In genomic region chr1:157081076-157081804, GRCm38 (mm10) we compare ENCODE assay signal across 10 mouse cellular contexts. TPM values are rescaled to one million over a fixed set of nuclear protein-coding genes. Genes with fewer than 3 reads are reported as not detected.
DNase-seq lines count a peak whose midpoint lies in the region; ATAC-seq and TF ChIP-seq lines count a peak whose summit lies in the region.
"Had no signal": no experiment of that assay in that cellular context is flagged by ENCODE, and none has a peak within 500 bp of the region (broad histone marks: within the 10 kb centered on the region; RNA-seq: fewer than 3 reads in every experiment).

No protein-coding gene starts in this region.

- ATAC-seq in heart, embryonic 11.5 days (replicated peaks; ENCODE audit: insufficient number of reproducible peaks, low FRiP score, low TSS enrichment), result no peak
- ATAC-seq in limb, embryonic 14.5 days (ENCODE audit: low FRiP score, low read depth), result no peak

- no peak for TF ChIP-seq POLR2A in brain, embryonic 14.5 days (IDR thresholded peaks at IDR 0.05; ENCODE audit: borderline replicate concordance, extremely low read depth, insufficient read depth, insufficient read length, poor library complexity, severe bottlenecking)
- no peak for TF ChIP-seq POLR2A in limb, embryonic 14.5 days (IDR thresholded peaks at IDR 0.05; ENCODE audit: borderline replicate concordance, extremely low read depth, insufficient read depth, insufficient read length)

- no peaks in the 10 kb centered on the region for H3K9me3 ChIP-seq in heart, embryonic 11.5 days (replicated peaks; ENCODE audit: control insufficient read depth, low read length)
- H3K9me3 ChIP-seq in limb, embryonic 14.5 days (ENCODE audit: control insufficient read depth, low read length), result no peaks in the 10 kb centered on the region
- H3K9me3 ChIP-seq: neural tube, embryonic 13.5 days had no signal

- 53% methylated on average over 15 of the region's 15 CpGs for WGBS in heart, embryonic 11.5 days (ENCODE audit: insufficient replicate concordance)
- 46% methylated on average over 15 of the region's 15 CpGs for WGBS in limb, embryonic 14.5 days

- DNase-seq in heart, postnatal 4 days, result peak; percentile 39
- DNase-seq in B cell, adult 2 months, result peak; percentile 33 to 38
- DNase-seq in brain, embryonic 14.5 days (ENCODE audit: low read depth), result peak; percentile 63
- peak; percentile 23 for DNase-seq in limb, embryonic 14.5 days (ENCODE audit: low spot score)
- DNase-seq in frontal cortex, postnatal 10 days (ENCODE audit: low spot score in 2 of 2), result no peak
- no peak for DNase-seq in adrenal gland, postnatal 10 days
- DNase-seq in testis, postnatal 14 days (ENCODE audit: low spot score), result no peak

- H3K27me3 ChIP-seq in heart, embryonic 11.5 days (ENCODE audit: control insufficient read depth, insufficient read depth, low read length), result no peaks in the 10 kb centered on the region
- no peaks in the 10 kb centered on the region for H3K27me3 ChIP-seq in limb, embryonic 14.5 days (ENCODE audit: control insufficient read depth, insufficient read depth, low read length)
- H3K27me3 ChIP-seq: neural tube, embryonic 13.5 days had no signal

- no peak overlapping the region for H3K4me3 ChIP-seq in heart, embryonic 11.5 days (ENCODE audit: low read depth, low read length)
- no peak overlapping the region for H3K4me3 ChIP-seq in limb, embryonic 14.5 days (replicated peaks; ENCODE audit: low read length)
- H3K4me3 ChIP-seq: neural tube, embryonic 13.5 days had no signal

- 0 out of 2 replicates have a peak, but pooled peaks cover 4% of the 10 kb centered on the region for H3K4me1 ChIP-seq in heart, embryonic 11.5 days (ENCODE audit: control insufficient read depth, insufficient read depth, low read length)
- 0 out of 2 replicates have a peak, but pooled peaks cover 6% of the 10 kb centered on the region for H3K4me1 ChIP-seq in limb, embryonic 14.5 days (ENCODE audit: control insufficient read depth, insufficient read depth, low read length)

- H3K4me2 ChIP-seq in heart, embryonic 11.5 days, result no peak overlapping the region
- H3K4me2 ChIP-seq in limb, embryonic 14.5 days (replicated peaks; ENCODE audit: low read depth, low read length, severe bottlenecking), result no peak overlapping the region
- H3K4me2 ChIP-seq: neural tube, embryonic 13.5 days had no signal

- no peaks in the 10 kb centered on the region for H3K36me3 ChIP-seq in heart, embryonic 11.5 days (ENCODE audit: control insufficient read depth, insufficient read depth, low read length)
- H3K36me3 ChIP-seq in limb, embryonic 14.5 days (ENCODE audit: control insufficient read depth, insufficient read depth, low read length), result no peaks in the 10 kb centered on the region
- H3K36me3 ChIP-seq: neural tube, embryonic 13.5 days had no signal

- H3K27ac ChIP-seq in heart, embryonic 11.5 days (ENCODE audit: low read depth, low read length), result no peak overlapping the region
- H3K27ac ChIP-seq in limb, embryonic 14.5 days (replicated peaks; ENCODE audit: low read depth, low read length), result no peak overlapping the region
- H3K27ac ChIP-seq: neural tube, embryonic 13.5 days had no signal

- no peak overlapping the region for H3K9ac ChIP-seq in heart, embryonic 11.5 days (ENCODE audit: low read depth, low read length)
- no peak overlapping the region for H3K9ac ChIP-seq in limb, embryonic 14.5 days (ENCODE audit: low read depth, low read length, severe bottlenecking)
- H3K9ac ChIP-seq: neural tube, embryonic 13.5 days had no signal

- peak; percentile 54; the same call in 1 of the 2 replicates for TF ChIP-seq CTCF in brain, embryonic 14.5 days (IDR thresholded peaks at IDR 0.05; ENCODE audit: borderline replicate concordance, extremely low read depth, insufficient read depth, insufficient read length)

RNA-seq across cellular contexts. Expression of gene Tex35, which starts 27.2 kb away (rescaled TPM):
- total RNA-seq in heart, postnatal 4 days (2021), result under 1 TPM; 0.43 to 0.79 TPM
- polyA plus RNA-seq in heart, embryonic 11.5 days (2014; fragmentation: Nextera tagmentation; extraction: Ambion mirVana), result not detected in 2 replicates
- 0.11 and 0.15 TPM in 2 replicates for polyA plus RNA-seq in brain, embryonic 14.5 days (2012; rRNA removed)
- not detected in 2 replicates for polyA plus RNA-seq in limb, embryonic 14.5 days (2012; rRNA removed)
- not detected in 2 replicates for polyA plus RNA-seq in limb, embryonic 14.5 days (2014; fragmentation: Nextera tagmentation; extraction: Ambion mirVana)
- not detected for total RNA-seq in adrenal gland, postnatal 10 days (2021)
- total RNA-seq: heart, postnatal 10 days had no signal
- polyA plus RNA-seq: neural tube, embryonic 13.5 days had no signal

Comparison
In these comparisons a context has a peak if more than half of its experiments do, and no peak if none do; other contexts are left out.
1. DNase-seq: peak in heart, postnatal 4 days (single experiment), B cell, adult 2 months (2 of 2), brain, embryonic 14.5 days (single experiment) and limb, embryonic 14.5 days (single experiment); none in frontal cortex, postnatal 10 days (0 of 2), adrenal gland, postnatal 10 days (single experiment) and testis, postnatal 14 days (single experiment).